Mouse (Mus musculus): ENCODE results near the gene Shoc2. TPM values are rescaled to one million over a fixed set of nuclear protein-coding genes. Genes with fewer than 3 reads are reported as not detected.

Gene Shoc2
- polyA plus RNA-seq, 1 experiment from 2014 or later, result 43.1 TPM

GRCm38 (mm10) chr19:54070521-54070920 is 126.4 kb downstream of the Shoc2 start:
- Histone ChIP-seq H3K4me2 (replicated peaks; ENCODE audit: low read depth, low read length) (no peak overlapping the region), H3K9me3 (ENCODE audit: low read length) (no peaks in the 10 kb centered on the region), H3K4me3 (ENCODE audit: low read length) (no peak overlapping the region), H3K27ac (ENCODE audit: low read length) (no peak overlapping the region), H3K27me3 (ENCODE audit: insufficient read depth, low read length) (no peaks in the 10 kb centered on the region), H3K9ac (replicated peaks; ENCODE audit: low read length) (no peak overlapping the region), H3K36me3 (ENCODE audit: insufficient read depth, low read length) (no peaks in the 10 kb centered on the region), H3K4me1 (ENCODE audit: insufficient read depth, low read length) (no peaks in the 10 kb centered on the region)
- ATAC-seq (ENCODE audit: low FRiP score, low TSS enrichment), result no peak
- 67% methylated on average over 5 of the region's 5 CpGs for WGBS

DNA sequence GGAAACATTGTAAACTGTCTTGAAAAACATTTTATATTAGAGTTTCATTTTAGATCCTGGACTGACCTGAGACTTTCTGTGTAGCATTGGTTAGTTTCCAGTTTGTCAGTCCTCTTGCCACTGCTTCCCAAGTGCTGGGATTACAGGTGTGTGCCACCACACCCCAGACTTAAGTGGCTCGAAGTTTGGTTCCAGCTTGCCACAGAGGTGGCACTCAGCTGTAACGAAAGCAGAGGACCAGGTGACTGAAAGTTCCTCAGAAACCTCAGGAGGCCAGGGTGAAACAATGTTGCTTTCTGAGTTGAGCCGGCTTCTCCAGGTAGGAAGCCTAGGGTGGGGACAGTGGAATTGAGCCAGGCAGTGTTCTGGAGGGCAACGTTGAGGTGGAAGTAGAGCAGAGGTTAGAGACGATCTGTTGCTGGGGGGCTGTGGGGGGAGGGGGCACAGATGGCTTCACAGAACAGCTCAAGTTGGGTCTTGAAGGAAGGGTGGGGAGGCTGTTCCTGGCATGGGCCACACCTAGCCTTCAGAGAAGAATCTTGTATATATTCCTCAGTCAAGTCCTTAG is 128.2 kb downstream of the Shoc2 start:
- Histone ChIP-seq H3K27me3 (ENCODE audit: insufficient read depth, low read length) (no peaks in the 10 kb centered on the region), H3K4me3 (ENCODE audit: low read length) (no peak overlapping the region), H3K36me3 (ENCODE audit: insufficient read depth, low read length) (no peaks in the 10 kb centered on the region), H3K4me2 (replicated peaks; ENCODE audit: low read depth, low read length) (no peak overlapping the region), H3K27ac (ENCODE audit: low read length) (no peak overlapping the region), H3K9ac (replicated peaks; ENCODE audit: low read length) (no peak overlapping the region), H3K4me1 (ENCODE audit: insufficient read depth, low read length) (0 out of 2 replicates have a peak, but pooled peaks cover 3% of the 10 kb centered on the region), H3K9me3 (ENCODE audit: low read length) (no peaks in the 10 kb centered on the region)
- 76% methylated on average over 5 of the region's 5 CpGs for WGBS
- ATAC-seq (ENCODE audit: low FRiP score, low TSS enrichment), result no peak

DNA sequence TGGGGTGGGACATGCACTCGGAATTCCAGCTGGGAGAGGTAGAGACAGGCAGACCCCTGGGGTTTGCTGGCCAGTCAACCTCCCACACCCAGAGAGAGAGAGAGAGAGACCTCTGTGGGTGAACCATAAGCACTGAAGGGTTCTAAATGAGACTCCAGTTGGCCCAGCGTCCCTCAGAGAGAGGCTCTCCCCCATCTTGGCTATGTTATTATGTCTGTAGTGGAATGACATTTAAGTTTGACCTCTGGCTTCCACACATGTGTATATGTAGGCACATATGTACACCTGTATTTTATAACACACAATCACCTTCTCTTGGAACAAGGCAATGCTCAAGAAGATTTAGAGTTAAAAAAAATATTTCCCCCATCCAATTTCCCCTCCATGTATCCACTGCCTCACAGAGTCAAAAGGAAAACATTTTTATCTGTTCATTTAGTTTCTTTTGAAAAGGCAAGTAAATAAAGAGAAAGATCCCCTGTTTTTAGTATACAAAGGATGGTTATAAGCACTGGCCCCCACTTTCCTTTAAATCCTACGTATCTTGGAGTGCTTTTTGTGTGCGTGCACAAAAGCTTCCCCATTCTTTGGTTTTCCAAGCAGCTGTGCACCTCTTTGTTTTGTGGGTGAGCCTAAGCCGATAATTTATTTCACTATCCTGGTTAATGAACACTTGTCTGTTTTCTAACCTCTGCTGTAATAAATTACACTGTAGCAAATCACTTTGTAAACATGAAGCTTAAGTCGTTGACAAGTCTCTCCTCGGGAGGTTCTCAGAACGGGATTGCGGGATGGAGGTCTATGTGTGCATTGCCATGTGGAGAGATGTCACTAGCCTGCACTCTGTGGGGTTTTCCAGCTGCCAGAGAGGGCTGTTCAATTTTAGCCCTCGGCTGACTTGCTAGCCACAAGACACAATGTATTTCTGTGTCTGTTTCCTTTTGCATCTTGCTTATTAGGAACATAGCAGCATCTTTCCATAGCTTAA is 132.6 kb downstream of the Shoc2 start:
- H3K9ac ChIP-seq (replicated peaks; ENCODE audit: low read length), result no peak overlapping the region
- H3K36me3 ChIP-seq (ENCODE audit: insufficient read depth, low read length), result no peaks in the 10 kb centered on the region
- no peak overlapping the region for H3K4me3 ChIP-seq (ENCODE audit: low read length)
- H3K4me1 ChIP-seq (ENCODE audit: insufficient read depth, low read length), result 0 out of 2 replicates have a peak, but pooled peaks cover 3% of the 10 kb centered on the region
- no peaks in the 10 kb centered on the region for H3K27me3 ChIP-seq (ENCODE audit: insufficient read depth, low read length)
- ATAC-seq (ENCODE audit: low FRiP score, low TSS enrichment), result no peak
- no peak overlapping the region for H3K27ac ChIP-seq (ENCODE audit: low read length)
- WGBS, result 32% methylated on average over 10 of the region's 10 CpGs
- H3K9me3 ChIP-seq (ENCODE audit: low read length), result no peaks in the 10 kb centered on the region
- H3K4me2 ChIP-seq (replicated peaks; ENCODE audit: low read depth, low read length), result no peak overlapping the region

DNA sequence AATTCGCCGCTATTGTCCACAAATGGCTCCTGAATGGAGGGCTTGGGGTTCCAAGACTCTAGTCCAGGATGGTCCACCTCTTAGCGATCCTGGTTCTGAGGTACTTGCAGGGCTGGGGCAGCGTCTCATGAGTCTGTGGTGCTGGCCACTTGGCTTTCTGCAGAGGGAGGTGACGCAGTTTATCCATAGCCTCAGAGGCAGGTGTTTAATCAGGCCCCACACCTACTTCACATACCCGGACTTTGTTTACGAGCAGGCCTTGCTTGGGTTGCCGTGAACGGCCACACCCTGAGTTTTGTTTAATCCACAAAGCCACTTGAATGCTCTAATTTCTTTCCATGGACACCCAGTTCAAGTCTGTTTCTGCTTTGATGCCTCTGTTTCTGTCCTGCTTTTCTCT is 137.2 kb downstream of the Shoc2 start:
- Histone ChIP-seq H3K27ac (ENCODE audit: low read length) (no peak overlapping the region), H3K36me3 (ENCODE audit: insufficient read depth, low read length) (no peaks in the 10 kb centered on the region), H3K4me1 (ENCODE audit: insufficient read depth, low read length) (0 out of 2 replicates have a peak, but pooled peaks cover 1% of the 10 kb centered on the region), H3K27me3 (ENCODE audit: insufficient read depth, low read length) (no peaks in the 10 kb centered on the region), H3K4me3 (ENCODE audit: low read length) (no peak overlapping the region), H3K9me3 (ENCODE audit: low read length) (no peaks in the 10 kb centered on the region), H3K4me2 (replicated peaks; ENCODE audit: low read depth, low read length) (no peak overlapping the region), H3K9ac (replicated peaks; ENCODE audit: low read length) (no peak overlapping the region)
- WGBS, result 88% methylated on average over 9 of the region's 9 CpGs
- ATAC-seq (ENCODE audit: low FRiP score, low TSS enrichment), result no peak

DNA sequence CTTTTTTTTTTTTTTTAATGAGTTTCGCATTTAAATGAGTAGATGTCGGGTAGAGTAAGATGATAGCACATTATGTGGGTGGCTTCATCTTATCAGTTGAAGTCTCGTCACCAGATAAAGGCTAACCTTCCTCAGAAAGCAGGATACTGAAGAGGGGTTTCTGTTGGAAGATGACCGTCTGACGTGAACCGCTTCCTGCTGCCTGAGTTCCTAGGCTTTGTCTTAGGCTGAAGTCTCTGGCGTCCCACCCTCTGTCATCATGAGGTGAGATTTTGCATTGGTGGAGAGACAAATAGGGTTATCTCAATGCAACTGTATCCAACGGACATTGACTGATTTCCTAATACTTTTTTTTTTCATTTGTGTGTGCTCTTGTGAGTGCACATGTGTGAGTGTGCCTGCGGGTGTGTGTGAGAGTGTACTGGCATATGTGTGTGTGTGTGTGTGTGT is 137.6 kb downstream of the Shoc2 start:
- Histone ChIP-seq H3K9me3 (ENCODE audit: low read length) (no peaks in the 10 kb centered on the region), H3K36me3 (ENCODE audit: insufficient read depth, low read length) (no peaks in the 10 kb centered on the region), H3K9ac (replicated peaks; ENCODE audit: low read length) (no peak overlapping the region), H3K4me3 (ENCODE audit: low read length) (no peak overlapping the region), H3K27ac (ENCODE audit: low read length) (no peak overlapping the region), H3K4me2 (replicated peaks; ENCODE audit: low read depth, low read length) (no peak overlapping the region), H3K27me3 (ENCODE audit: insufficient read depth, low read length) (no peaks in the 10 kb centered on the region), H3K4me1 (ENCODE audit: insufficient read depth, low read length) (no peaks in the 10 kb centered on the region)
- WGBS, result 88% methylated on average over 9 of the region's 9 CpGs
- no peak for ATAC-seq (ENCODE audit: low FRiP score, low TSS enrichment)

Other genes starting within 250 kb of the Shoc2 start
- gene Pdcd4, start 52.1 kb upstream of the Shoc2 start, polyA plus RNA-seq (2015; fragmentation: Nextera tagmentation; extraction: Ambion mirVana), result 106 and 122 TPM in 2 replicates
- gene Bbip1, start 321 bp downstream of the Shoc2 start, polyA plus RNA-seq (2015; fragmentation: Nextera tagmentation; extraction: Ambion mirVana), result 64.5 and 76.3 TPM in 2 replicates
- 0.51 and 1.1 TPM in 2 replicates for gene Adra2a, start 99.8 kb downstream of the Shoc2 start, polyA plus RNA-seq (2015; fragmentation: Nextera tagmentation; extraction: Ambion mirVana)